Mouse (Mus musculus) liver (tissue): ENCODE measurements around the gene Lgals4.

Experiments
- DNase-seq: peaks from one replicate; pipeline ENCODE4 v3.0.0-alpha.2; 2020; ENCODE audit warnings: mixed read lengths

Lgals4 gene

DNA sequence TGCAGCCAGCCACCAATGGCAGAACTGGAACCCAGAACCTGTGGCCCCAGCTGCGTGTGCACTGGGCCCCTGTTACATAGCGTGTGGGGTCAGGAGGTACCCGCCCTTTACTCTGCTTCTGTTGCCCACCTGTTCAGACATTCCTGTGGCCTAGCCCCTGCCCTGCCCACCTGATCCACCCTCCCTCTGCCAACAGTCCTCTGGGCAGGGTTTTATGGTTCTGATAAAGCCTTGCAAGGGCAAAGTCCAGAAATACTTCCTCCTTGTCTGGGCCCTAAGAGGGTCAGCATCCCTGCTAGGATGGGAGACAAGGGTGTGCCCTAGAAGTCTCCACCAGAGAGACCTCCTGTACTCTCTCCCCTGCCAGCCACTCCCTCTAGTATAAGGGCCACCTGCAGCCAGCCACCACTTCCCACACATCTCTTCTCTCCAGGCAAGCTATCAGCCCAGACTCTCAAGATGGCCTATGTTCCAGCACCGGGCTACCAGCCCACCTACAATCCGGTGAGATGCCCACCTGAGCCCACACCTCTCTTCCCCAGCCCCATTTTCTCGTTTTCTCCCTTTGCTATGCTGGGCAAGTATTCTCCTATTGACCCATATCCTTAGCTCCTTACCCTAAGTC, at the start of gene Lgals4:
Gene Lgals4 (plus strand): TSS at position 132 of the 625 bp plus-strand sequence.
- no peak for DNase-seq

DNA sequence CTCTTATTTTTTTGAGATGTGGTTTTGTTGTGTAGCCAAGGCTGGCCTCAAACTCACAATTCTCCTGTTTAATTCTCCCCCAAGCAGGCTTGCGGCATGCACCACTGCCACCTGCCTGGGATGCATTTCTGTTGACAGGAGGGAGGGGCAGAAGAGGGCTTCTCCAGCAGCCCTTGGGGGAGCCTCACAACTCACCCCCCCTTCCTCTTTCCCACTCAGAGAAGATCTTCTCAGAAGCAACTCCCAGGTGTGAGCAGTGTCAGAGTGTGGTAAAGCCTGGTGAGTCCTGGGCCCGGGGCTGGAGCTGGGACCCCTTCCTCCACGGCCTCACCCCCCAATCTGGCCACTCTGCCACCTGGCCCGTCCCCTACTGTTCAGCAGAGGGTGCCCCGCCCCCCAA, 48.5 kb upstream of the Lgals4 start:
- DNase-seq: no peak

DNA sequence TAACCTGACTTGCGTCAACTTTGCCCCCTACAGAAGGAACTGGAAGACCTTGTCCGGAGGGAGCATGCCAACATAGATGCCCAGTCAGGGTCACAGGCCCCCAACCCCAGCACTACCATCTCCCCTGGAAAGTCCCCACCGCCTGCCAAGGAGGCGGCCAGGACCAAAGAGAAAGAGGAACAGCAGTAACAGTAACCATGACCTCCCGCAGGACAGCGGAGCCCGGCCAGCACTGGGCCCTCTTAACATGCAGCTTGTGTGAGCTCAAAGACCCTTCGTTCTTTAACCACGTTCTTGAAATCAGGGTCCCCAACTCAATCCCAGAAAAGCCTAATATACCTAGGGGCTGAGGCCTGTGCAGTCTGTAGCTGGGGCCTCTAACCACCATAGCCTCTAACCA, 45.8 kb upstream of the Lgals4 start:
- no peak for DNase-seq

DNA sequence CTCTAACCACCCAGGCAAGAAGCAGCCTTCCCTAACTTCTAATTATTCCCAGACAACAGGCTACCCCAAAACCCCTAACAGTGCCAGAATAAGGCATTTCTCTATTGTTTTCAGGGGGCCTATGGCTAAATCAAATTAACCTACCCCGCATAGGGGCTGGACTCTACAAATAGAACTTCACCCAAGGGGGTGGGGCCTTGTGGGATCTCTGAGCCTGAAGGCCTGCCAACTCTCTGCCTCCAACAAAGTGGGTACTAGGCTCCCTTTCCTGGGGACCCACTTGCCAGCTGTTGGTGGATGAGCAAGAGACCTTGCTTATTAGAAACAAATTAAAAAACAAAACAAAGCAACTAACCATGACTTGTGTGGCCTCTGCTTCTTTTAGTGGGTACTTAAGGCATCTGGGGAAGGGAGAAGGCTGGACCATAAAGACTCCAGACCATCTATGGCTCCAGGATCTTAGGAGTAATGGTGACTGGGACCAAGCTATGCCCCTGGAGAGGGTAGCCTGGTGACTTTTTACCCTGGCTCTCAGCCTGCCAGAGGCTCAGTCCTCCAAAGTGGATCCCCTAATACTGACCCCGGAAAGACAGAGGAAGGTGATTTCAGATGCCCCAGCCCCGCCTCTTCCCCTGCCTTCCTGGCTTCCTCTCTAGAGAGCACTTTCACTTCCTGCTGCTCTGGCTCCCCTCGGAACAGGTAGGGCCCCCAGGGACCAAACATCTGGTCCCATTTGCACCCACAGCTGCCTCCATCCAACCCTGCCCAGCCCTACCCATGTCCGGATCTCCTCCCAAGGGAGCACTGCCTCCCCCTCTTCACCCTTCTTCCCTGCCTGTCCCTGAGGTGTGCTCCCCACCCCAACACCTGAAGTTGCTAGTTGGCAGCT, 45.1 kb upstream of the Lgals4 start, which contains the start of gene Rinl:
Gene Rinl (plus strand): TSS at position 663 of the 889 bp plus-strand sequence.
- DNase-seq: no peak

DNA sequence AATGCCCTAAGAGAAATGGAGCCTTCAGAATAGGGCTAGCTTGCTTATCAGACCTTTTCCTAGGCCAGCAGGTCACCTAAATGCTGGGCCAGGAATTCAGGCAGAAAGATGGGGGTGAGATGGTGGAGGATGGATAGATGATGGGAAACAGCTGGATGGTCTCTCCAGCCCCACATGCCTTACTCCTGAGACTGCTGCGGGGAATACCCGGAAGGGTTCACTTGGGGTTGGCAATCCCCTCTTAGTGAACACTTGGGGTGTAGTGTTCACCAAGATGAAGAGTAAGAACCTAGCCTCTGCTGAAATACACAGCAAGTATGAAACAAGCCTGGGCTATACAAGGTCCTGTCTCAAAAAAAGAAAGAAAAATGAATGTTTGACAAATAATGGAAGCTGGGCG, 44.4 kb upstream of the Lgals4 start:
- DNase-seq: no peak

DNA sequence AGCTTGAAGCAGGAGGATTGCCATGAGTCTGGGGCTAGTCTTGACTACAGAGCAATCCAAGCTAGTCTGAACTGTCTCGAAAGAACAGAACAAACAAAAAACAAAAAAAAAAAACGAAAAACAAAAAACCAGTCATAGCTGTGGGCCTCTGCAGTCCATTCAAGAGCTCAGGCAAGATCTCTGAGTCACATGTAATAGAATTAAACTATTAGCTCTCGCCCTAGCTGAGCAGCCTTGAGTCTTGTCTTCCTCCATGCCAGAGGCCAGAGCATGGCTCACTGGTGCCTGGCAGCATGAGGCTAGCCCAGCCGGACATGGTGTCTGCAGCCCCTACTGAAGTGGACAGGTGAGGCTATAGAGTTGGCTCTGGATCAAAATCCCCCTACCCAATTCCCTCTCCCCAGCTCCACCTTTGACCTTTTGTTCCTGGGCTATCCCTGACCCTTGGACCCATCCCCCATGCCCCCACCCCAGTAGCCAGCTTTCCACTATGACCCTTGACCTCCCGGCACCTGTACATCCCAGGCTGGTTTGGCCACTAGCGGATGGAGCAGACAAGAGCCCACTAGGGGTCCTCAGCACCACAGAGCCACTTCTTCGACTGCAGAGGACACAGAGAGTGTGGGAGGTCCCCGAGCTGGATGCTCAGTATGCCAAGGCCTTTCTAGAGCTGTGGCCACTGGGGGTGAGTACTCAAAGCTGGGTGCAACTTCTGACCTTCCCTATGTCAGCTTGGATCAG, 43.4 kb upstream of the Lgals4 start:
- DNase-seq: peak; percentile 34

DNA sequence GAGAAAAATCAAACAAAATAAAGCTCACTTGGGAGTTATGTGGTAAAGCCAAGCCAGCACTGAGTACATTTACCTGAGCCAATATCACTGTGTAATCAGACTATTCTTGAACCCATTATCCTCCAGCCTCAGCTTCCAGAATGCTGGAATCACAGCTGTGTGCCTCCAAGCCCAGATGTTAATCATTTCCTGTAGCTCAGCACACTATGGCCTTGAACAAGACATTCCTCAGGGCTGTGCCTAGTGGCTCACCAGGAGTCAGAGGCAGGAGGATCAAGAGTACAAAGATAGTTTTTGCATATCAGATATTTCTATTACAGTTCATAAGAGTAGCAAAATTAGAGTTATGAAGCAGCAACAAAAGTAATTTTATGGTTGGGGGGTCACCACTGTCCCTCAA, 41.9 kb upstream of the Lgals4 start:
- DNase-seq: no peak

DNA sequence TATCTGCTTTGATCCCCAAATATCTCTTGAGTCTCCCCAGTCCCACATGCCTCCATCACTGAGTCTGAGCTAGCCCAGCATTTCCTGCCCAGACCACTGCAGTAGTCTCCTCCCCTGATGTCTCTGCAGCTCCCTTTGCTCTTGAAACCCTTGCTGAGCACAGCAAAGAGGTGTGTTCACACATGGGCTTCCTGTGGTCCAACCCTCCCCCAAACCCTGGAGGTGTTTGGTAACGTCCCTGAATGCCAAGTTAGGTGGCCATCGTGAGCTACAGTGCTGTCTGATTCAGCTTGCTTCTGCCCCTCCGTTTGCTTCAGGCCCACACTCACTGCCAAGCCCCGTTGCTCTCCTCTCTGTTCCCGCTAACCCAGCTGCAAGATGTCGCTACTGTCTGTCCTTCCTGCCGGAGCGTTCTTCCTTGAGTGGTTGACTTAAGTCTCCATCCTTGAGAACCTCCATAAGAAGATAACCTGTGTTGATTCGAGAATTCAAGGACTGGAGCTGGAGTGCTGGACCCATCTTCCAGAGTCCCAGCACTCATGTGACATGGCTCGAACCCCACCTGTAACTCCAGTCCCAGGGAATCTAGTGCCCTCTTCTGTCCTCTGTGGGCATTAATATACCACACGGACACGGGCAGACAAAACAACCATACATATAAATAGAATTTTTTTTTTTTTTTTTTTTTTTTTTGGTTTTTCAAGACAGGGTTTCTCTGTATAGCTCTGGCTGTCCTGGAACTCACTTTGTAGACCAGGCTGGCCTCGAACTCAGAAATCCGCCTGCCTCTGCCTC, 41.1 kb upstream of the Lgals4 start:
- DNase-seq: no peak

DNA sequence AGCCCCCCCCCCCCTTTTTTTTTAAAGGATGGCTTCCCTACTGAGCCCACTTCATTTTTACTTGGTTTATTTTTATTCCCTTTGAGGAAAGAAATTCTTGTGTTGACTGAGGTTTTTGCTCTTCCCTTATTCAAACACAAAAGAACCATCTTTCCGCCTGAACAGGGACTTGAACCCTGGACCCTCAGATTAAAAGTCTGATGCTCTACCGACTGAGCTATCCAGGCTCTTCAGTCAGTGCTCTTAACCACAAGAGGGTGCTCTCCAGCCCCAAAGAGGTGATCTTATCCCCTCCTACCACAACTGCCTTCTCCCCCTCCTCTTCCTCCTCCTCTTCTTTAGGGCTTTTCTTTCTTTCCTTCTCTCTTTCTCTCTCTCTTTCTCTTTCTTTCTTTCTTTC, 39.8 kb upstream of the Lgals4 start:
- peak; percentile 49 for DNase-seq

DNA sequence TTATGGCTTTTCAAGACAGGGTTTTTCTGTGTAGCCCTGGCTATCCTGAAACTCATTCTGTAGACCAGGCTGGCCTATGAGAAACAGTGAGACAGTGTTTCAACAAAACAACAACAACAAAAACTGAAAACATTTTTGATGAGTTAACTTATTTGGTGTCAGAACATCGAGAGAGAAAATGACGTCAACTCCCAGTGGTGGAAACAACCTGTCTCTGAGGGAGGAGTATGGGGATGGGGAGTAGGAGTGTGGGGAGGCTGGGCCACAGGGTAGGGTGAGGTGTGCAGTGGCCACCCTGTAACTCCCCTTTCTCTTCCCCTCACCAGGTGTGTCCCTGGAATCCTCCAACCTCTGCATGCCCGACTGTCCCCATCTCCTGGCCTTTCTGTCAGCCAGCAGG, 39.2 kb upstream of the Lgals4 start:
- DNase-seq: no peak

DNA sequence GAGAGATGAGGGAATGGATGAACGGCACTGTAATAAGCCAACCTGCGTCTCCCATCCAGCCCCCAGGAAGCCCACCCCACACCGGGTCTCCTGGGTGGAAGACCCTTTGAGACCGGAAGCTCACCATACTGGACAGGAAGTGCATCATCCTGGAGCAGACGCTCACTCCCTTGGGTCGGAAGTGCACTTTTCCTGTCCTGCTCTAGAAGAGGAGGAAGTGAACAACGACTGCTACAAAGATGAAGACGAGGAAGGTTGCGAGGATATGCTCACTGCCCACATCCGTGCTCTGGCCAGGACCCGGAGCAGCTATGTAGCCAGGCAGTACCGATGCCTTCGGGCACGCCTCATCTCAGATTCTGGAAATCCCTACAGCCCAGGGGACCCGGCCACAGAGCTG, 37.8 kb upstream of the Lgals4 start:
- no peak for DNase-seq

DNA sequence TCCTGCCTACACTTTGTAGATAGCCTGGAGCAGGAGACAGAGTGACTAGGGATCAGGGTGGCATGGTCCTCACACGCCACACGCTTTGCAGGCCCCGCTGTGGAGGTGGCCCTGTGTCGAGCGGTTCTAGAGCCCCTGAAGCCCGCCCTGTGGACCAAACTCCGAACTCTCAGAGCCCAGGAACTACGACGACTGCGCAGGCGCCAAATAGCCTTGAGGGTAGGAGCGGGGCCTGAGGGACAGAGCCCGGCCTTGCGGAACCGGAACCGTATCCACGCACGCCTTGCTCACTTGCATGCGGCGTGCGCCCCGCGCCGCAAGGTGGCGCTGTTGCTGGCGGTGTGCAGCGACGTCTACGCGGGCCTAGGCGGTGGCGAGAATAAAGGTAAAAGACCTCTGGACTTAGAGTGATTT, 37.1 kb upstream of the Lgals4 start:
- peak; percentile 86 for DNase-seq

DNA sequence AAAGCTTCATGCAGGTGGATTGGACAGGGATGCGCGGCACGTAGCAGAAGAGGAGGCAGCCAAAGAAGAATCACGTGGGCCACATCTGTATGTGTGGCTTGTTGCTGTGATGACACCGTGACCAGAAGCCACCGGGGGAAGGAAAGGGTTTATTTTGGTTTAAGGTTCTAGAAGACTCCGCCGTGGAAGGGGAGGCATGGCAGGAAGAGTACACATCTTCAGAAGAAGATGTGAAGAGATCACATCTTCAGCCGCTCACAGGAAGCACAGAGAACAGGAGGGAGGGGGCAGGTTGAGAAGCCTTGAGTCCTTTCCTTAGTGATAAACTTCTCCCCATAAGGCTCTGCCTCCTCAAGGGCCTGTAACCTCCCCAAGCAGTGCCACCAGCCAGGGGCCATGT, 33.7 kb upstream of the Lgals4 start:
- DNase-seq: no peak

DNA sequence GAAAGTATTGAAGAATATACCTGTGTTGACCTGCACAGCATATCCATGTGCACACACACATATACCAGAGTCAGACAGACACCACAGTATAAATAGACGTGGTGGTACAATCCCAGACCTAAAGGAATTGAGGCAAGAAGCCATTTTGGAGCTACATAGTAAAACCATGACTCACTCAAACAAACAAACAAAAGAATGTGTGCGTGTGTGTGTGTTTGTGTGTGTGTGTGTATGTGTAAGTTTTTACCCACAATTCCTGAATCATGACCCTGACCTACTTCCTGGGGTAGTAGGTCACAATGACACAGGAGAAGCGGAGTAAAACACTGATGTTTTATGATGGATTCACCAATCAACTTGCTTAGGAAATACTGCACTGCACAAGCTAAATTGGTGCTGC, 32.2 kb upstream of the Lgals4 start:
- DNase-seq: no peak

DNA sequence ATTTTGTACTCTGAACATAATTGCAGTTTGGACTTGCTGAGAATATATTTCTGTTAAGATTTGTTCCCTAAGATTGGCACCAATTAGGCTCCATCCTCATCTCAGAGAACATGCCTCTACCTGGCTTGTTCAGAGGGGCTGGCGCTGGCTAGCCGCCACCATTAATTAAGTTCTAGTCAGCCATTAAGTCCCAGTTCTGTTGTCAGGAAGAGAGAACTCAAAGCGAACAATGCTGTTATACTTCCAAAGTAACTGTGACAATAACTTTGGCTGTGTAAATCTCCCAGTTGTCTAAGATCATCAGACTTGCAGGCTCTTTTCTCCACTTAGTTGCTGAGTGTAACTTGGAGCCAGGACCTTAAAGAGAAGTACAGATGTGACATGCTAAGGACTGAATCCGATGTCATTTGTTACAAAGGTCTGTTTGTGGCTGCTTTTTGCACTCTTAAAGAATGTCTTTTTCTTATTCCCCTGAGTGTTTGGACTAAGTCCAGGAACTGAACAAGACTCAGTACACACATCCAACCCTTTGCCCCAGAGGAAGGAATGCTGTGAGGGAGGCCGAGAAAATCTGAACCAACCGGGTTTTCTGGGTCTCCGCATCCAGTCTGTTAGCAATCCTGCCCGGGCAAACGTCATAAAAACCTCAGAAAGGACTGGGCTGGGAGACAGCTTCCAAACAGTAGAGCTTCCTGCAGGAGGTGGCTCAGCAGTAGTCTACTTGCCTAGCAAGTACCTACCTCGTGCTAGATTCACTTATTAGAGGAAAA, 31.6 kb upstream of the Lgals4 start:
- DNase-seq: no peak

DNA sequence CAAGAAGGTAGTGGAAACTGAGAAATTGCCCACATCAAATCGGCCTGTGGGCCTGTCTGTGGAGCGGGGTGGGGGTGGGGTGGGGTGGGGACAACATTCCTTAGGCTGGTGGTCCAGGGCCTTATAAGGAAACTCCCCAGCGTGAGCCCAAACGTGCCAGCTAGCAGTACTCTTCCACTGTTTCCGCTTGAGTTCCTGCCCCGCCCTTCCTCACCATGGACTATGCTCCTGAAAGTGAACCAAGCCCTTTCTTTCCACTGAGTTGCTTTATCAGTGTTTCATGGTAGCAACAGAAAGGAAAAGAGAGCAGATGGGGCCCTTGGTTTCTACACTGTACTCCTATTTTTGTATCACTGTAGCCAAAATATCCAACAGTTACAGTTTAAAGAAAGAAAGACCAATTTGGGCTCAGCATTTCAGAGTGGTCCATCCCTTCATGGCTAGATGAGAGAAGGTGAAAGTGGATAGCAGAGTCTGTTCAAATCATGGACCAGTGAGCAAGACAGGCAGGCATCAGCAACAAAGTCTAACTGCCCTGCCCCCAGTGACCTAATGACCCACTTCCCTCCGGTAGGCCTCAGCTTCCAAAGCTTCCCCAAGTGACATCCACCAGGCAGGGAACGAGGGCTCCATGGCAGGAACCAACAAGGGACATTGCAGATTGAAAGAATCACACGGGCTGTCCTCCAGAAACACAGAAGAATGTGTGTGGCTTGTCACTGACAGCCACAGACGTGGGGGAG, 30.6 kb upstream of the Lgals4 start:
- peak; percentile 61 for DNase-seq

DNA sequence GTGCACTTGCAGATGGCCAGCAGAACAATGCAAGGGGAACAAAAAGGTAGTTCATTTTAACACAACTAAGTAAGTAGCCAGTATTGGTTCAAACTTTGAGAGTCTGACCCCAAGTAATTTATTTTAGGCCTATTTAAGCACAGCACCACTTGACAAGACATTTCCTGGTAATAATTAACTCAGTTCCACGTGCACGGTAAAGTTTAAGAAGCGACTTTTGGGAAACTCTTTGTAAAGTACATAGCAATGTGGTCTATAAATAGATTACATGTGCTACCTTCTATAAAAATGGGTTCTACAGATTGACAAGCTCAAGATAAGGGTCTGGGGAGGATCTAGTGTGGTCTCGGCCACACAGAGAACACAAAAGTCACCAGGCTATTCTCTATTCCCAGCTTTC, 29.9 kb upstream of the Lgals4 start:
- DNase-seq: no peak

DNA sequence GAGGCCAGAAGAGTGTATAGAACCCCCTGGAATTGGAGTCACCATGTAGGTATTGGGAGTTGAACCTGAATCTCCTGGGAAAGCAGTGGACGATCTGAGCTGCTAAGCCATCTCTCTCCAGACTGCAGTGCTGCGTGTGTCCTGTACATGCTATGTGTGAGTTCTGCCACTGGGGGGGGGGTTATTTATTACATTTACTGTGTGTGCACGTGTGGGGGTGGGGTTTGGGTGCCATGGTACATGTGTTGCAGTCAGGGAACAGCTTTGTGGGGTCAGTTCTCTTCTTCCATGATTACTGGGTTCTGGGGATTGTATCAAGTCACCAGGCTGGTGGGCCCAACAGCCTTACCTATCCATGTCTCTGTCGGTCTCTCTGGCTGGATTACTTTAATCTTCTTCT, 26.8 kb upstream of the Lgals4 start:
- DNase-seq: no peak

DNA sequence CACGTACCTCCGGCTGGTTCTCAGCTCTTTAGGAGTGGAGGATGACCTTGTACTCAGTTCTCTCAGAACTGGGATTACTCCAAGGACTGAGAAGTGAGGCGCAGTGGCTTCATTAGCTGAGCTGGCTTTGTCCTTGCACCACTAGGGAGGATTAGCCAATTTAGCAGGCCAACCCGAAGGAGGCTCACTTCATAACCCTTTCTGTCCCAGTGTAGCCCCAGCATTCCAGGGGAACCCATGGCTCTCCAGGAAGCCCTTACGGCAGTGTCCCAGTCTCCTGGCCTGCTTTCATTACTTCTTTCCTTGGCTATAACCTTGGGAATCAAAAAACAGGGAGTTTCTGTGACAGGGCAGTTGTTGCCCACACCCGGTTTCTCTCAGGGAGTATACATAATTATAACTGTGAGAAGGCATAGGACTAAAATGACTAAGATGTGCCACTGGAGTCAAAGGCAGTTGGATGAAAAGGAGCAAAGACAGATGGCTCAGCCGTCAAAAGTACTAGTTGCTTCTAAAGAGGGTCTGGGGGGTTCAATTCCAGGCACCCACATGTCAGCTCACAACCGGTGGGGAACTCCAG, 25.9 kb upstream of the Lgals4 start:
- no peak for DNase-seq

DNA sequence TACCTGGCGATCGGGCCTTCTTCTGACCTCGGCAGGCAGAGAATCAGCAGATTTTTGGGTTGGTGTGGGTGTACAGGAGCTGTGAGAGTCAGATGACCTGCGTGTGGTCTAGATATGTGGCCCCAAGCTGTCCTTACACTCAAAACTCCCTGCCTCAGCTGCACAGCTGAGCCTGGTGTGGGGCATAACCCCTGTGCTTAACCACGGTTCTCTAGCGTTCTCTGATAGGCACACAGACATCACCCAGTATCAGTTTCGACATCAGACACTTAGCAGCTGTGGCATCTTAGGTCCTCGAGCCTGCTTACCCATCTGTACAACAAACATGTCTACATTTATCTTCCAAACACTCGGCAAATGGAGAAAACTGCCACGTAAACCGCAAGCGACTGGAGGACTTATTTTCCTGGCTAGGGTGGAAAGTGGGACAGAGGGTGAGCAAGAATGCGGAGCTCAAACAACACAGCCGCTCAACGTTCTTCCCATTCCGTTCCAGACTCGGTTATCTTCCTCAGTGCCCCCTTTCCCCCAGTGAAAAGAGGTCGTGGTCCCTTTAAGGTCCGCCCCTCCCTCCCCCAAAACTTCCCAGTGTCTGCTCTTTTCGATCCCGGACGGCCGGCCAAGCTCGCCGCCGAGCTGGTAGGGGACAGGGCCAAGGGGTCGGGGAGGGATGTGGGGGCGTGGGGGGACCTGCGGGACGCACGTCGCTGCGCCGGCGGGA, 25.3 kb upstream of the Lgals4 start, which contains the start of gene Hnrnpl:
Gene Hnrnpl (plus strand): TSS at position 321 of the 721 bp plus-strand sequence.
- DNase-seq: peak; percentile 40
